Mouse (Mus musculus) forebrain, embryonic 10.5 days (tissue): Measurements from ENCODE around the gene Capsl. TPM values are rescaled to one million over a fixed set of nuclear protein-coding genes. Genes with fewer than 3 reads are reported as not detected.

Source experiments
- DNase-seq: peaks from one replicate; pipeline ENCODE4 v3.0.0-alpha.2; 2017; ENCODE audit warnings: low spot score; ENCODE audit errors: extremely low spot score
- H3K27ac ChIP-seq: fragments of 300-500 bp; sonication (generic); 2 replicates; pipeline ENCODE4 v1.5.1; 2016; ENCODE audit warnings: mild to moderate bottlenecking
- H3K27me3 ChIP-seq: fragments of 300-500 bp; sonication (generic); 2 replicates; pipeline ENCODE4 v1.6.1; 2016; ENCODE audit warnings: mild to moderate bottlenecking; ENCODE audit not compliant: poor library complexity, severe bottlenecking
- H3K36me3 ChIP-seq: fragments of 300-500 bp; sonication (generic); replicated peaks from 2 replicates; pipeline ENCODE4 v1.6.1; 2016; ENCODE audit warnings: mild to moderate bottlenecking, moderate library complexity
- H3K4me1 ChIP-seq: fragments of 300-500 bp; sonication (generic); 2 replicates; pipeline ENCODE4 v1.6.1; 2016
- H3K4me3 ChIP-seq: fragments of 300-500 bp; sonication (generic); 2 replicates; pipeline ENCODE4 v1.5.1; 2016; ENCODE audit warnings: mild to moderate bottlenecking, moderate library complexity
- H3K9me3 ChIP-seq: fragments of 300-500 bp; sonication (generic); 2 replicates; pipeline ENCODE4 v1.6.1; 2016; ENCODE audit warnings: mild to moderate bottlenecking, moderate library complexity
- WGBS: fragments of 180-500 bp; shearing (Covaris S2); methylation state at CpG from one replicate; pipeline ENCODE4 v1.1.7; 2016; 5-methylcytosine and 5-hydroxymethylcytosine counted together
- polyA plus RNA-seq: library from polyadenylated mRNA; unstranded; fragments of >200 nt; fragmentation: Nextera tagmentation; extraction: Ambion mirVana; gene quantifications from 2 replicates; pipeline ENCODE4 v1.2.1, GENCODE M21; 2016

The Capsl gene
- polyA plus RNA-seq, 1 experiment from 2014 or later, result 0.61 TPM

GRCm38 (mm10) chr15:9472618-9473017 is 36.8 kb downstream of the Capsl start:
- Histone ChIP-seq H3K9me3 (no peaks in the 10 kb centered on the region), H3K36me3 (no peaks in the 10 kb centered on the region), H3K27me3 (no peaks in the 10 kb centered on the region), H3K4me1 (no peaks in the 10 kb centered on the region), H3K27ac (no peak overlapping the region), H3K4me3 (no peak overlapping the region)
- DNase-seq, result no peak
- WGBS, result 82% methylated on average over 3 of the region's 3 CpGs

- no peak for DNase-seq
- no peaks in the 10 kb centered on the region for H3K4me1 ChIP-seq
- H3K36me3 ChIP-seq, result no peaks in the 10 kb centered on the region
- 93% methylated on average over 1 of the region's 1 CpGs for WGBS
- H3K27me3 ChIP-seq, result no peaks in the 10 kb centered on the region
- no peak overlapping the region for H3K4me3 ChIP-seq
- no peak overlapping the region for H3K27ac ChIP-seq
- no peaks in the 10 kb centered on the region for H3K9me3 ChIP-seq
Measured at GRCm38 (mm10) chr15:9473188-9473587, 37.4 kb downstream of the Capsl start.

- WGBS, result 96% methylated on average over 2 of the region's 2 CpGs
- Histone ChIP-seq H3K36me3 (no peaks in the 10 kb centered on the region), H3K27me3 (no peaks in the 10 kb centered on the region), H3K27ac (no peak overlapping the region), H3K4me1 (no peaks in the 10 kb centered on the region), H3K4me3 (no peak overlapping the region), H3K9me3 (no peaks in the 10 kb centered on the region)
- no peak for DNase-seq
Measured at GRCm38 (mm10) chr15:9489417-9490118, 53.7 kb downstream of the Capsl start.

GRCm38 (mm10) chr15:9492077-9492476 is 56.2 kb downstream of the Capsl start:
- DNase-seq, result no peak
- Histone ChIP-seq H3K27me3 (no peaks in the 10 kb centered on the region), H3K36me3 (no peaks in the 10 kb centered on the region), H3K27ac (no peak overlapping the region), H3K4me1 (no peaks in the 10 kb centered on the region), H3K9me3 (no peaks in the 10 kb centered on the region), H3K4me3 (no peak overlapping the region)
- WGBS, result 88% methylated on average over 3 of the region's 3 CpGs

Other genes starting within 250 kb of the Capsl start
- gene Ugt3a1, start 159.1 kb upstream of the Capsl start, polyA plus RNA-seq, result not detected in 2 replicates
- not detected in 2 replicates for gene Ugt3a2, start 100.5 kb upstream of the Capsl start, polyA plus RNA-seq
- not detected in 2 replicates for gene Il7r, start 94.1 kb downstream of the Capsl start, polyA plus RNA-seq